Mouse (Mus musculus) bone marrow, adult 2 months (tissue): Measurements from ENCODE around the gene Bpifa2.

Experiments used
- CTCF ChIP-seq: fragments of 200-500 bp; IDR thresholded peaks from 2 replicates; pipeline ENCODE4 v1.5.1; 2011; ENCODE audit warnings: low read length, control low read depth; ENCODE audit not compliant: control insufficient read depth, insufficient read depth
- POLR2A ChIP-seq: fragments of 200-500 bp; IDR thresholded peaks from 2 replicates; pipeline ENCODE4 v1.6.1; 2011; ENCODE audit warnings: low read depth, mild to moderate bottlenecking, control low read depth, low read length, borderline replicate concordance; ENCODE audit not compliant: control insufficient read depth

DNA sequence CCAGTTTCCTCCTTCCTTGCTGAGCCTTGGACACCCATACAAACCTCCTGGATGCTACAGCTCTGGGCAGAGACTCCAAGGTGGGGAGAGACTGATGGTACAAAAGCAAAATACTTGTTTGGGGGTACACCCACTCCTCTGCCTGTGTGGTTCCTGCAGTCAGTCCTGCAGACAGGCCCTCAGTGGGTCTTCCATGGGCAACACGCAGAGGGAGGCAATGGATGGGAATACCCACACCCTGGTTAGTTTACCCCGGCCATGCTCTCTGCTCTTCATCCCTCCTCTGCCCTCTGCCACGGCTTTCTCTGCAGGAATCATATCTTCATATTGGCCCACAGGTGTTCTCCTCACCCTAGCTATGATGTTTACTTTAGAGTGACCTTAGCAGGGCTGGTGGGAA, 7.6 kb upstream of the Bpifa2 start:
- TF ChIP-seq POLR2A (no peak), CTCF (no peak)
